Mouse (Mus musculus) heart, adult 9 months (tissue): ENCODE data around the gene Acod1.

ENCODE experiments used
- DNase-seq, 2 experiments: peaks; one replicate each; pipeline ENCODE4 v3.0.0; 2022; ENCODE audit warnings: low spot score in 2 of 2

The Acod1 gene

GRCm38 (mm10) chr14:103102246-103102645, 55.5 kb downstream of the Acod1 start:
- DNase-seq, result no peak

- no peak for DNase-seq
These were observed 56.1 kb downstream of the Acod1 start for GRCm38 (mm10) chr14:103102731-103103335.
